Mouse (Mus musculus) liver, postnatal 0 days (tissue): ENCODE data around the gene Pycard. TPM values are rescaled to one million over a fixed set of nuclear protein-coding genes. Genes with fewer than 3 reads are reported as not detected.
A peak's percentile ranks its signal among the peaks of the same experiment; 100 is the strongest.
"Not testable (repeated sequence)": the region's sequence is repeated elsewhere in the genome, so short reads cannot be mapped to it uniquely, and the experiment has no call there.

Source experiments
- ATAC-seq: fragments of 200-750 bp; cut with Nextera tagmentation; 2 replicates; pipeline ENCODE4 v1.8.0; 2017; ENCODE audit warnings: mild to moderate bottlenecking, moderate library complexity
- DNase-seq: peaks from one replicate; pipeline ENCODE4 v3.0.0-alpha.2; 2016
- H3K27ac ChIP-seq: fragments of 300-500 bp; sonication (generic); 2 replicates; pipeline ENCODE4 v1.5.1; 2014; ENCODE audit warnings: antibody characterized with exemption, moderate library complexity, mild to moderate bottlenecking, low read depth
- H3K27me3 ChIP-seq: fragments of 300-500 bp; sonication (generic); 2 replicates; pipeline ENCODE4 v1.6.1; 2014; ENCODE audit warnings: low read length, control low read depth, mixed read lengths; ENCODE audit not compliant: insufficient read depth
- H3K36me3 ChIP-seq: fragments of 300-500 bp; sonication (generic); replicated peaks from 2 replicates; pipeline ENCODE4 v1.6.1; 2014; ENCODE audit warnings: mild to moderate bottlenecking, control low read depth, low read length, moderate library complexity, mixed read lengths; ENCODE audit not compliant: insufficient read depth
- H3K4me1 ChIP-seq: fragments of 300-500 bp; sonication (generic); 2 replicates; pipeline ENCODE4 v1.6.1; 2014; ENCODE audit warnings: antibody characterized with exemption, mild to moderate bottlenecking, control low read depth; ENCODE audit not compliant: insufficient read depth
- H3K4me2 ChIP-seq: fragments of 300-500 bp; sonication (generic); 2 replicates; pipeline ENCODE4 v1.6.1; 2014; ENCODE audit warnings: low read depth, mild to moderate bottlenecking, low read length, moderate library complexity, mixed read lengths
- H3K4me3 ChIP-seq: fragments of 300-500 bp; sonication (generic); 2 replicates; pipeline ENCODE4 v1.5.1; 2014; ENCODE audit warnings: low read depth, low read length
- H3K9ac ChIP-seq: fragments of 300-500 bp; sonication (generic); replicated peaks from 2 replicates; pipeline ENCODE4 v1.6.1; 2014; ENCODE audit warnings: mild to moderate bottlenecking, moderate library complexity
- H3K9me3 ChIP-seq: fragments of 300-500 bp; sonication (generic); 2 replicates; pipeline ENCODE4 v1.6.1; 2016; ENCODE audit warnings: mild to moderate bottlenecking, control low read depth, low read length, mixed read lengths
- CTCF ChIP-seq: sonication (generic); IDR thresholded peaks from 2 replicates; pipeline ENCODE4 v1.5.1; 2016; ENCODE audit warnings: antibody characterized with exemption, low read depth
- EP300 ChIP-seq: IDR thresholded peaks from 2 replicates; pipeline ENCODE4 v1.6.1; 2016; ENCODE audit warnings: antibody characterized with exemption, low read depth, mild to moderate bottlenecking
- WGBS: fragments of 180-500 bp; shearing (Covaris S2); extraction: QIAGEN DNeasy Blood & Tissue Kit; methylation state at CpG from one replicate; pipeline ENCODE4 v1.1.7; 2014; ENCODE audit not compliant: insufficient replicate concordance; 5-methylcytosine and 5-hydroxymethylcytosine counted together
- polyA plus RNA-seq: library from polyadenylated mRNA; unstranded; fragments of >200 nt; fragmentation: Nextera tagmentation; extraction: Ambion mirVana; gene quantifications from 2 replicates; pipeline ENCODE4 v1.2.1, GENCODE M21; 2015

Gene Pycard
- polyA plus RNA-seq, 1 experiment from 2014 or later: 25.8 TPM

DNA sequence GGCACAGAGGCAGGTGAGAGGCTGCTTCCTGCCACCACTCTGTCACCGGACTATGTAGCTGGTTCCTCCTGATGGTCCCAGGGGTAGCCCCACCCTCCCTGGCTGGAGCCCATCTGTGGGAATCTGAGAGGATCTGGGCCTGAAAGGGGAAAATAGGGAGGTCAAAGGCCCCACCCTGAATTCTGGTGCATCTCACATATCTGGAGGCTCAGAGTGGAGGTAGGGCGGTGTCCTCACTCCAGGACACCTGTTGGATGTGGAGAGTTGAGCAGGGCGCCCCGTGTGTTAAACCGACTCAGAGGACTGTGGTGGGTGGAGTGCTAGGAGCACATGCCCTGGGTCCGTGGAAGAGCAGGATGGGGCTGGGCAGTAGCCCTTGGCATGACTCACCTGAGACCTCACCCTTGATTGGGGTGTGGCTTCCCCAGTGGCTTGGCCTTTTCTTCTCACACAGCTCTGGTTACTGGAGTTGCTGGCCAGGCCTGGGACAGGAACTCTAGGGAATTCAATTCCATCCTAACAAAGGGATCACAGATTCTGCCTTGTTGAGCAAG lies 47.1 kb downstream of the Pycard start, which contains the start of gene Prss36:
TSS of gene Prss36 (minus strand) at position 256 of the 554 bp plus-strand sequence.
- Histone ChIP-seq H3K4me2 (no peak within 1 kb of the TSS), H3K9ac (no peak within 1 kb of the TSS), H3K4me1 (no peaks in the 10 kb centered on the region), H3K4me3 (no peak within 1 kb of the TSS), H3K36me3 (no peaks in the 10 kb centered on the region), H3K9me3 (no peaks in the 10 kb centered on the region), H3K27ac (no peak within 1 kb of the TSS), H3K27me3 (peaks cover 12% of the 10 kb centered on the region; the same call in 1 of the 2 replicates)
- ATAC-seq (no peak), DNase-seq (no peak)
- TF ChIP-seq EP300: no peak
- no peak for TF ChIP-seq CTCF
- WGBS: 73% methylated on average over 6 of the region's 6 CpGs

- TF ChIP-seq EP300 (no peak), CTCF (no peak)
- 19% methylated on average over 23 of the region's 23 CpGs for WGBS
- ATAC-seq (no peak), DNase-seq (peak; percentile 13)
- H3K36me3 ChIP-seq: no peaks in the 10 kb centered on the region
- H3K27me3 ChIP-seq: peaks cover 12% of the 10 kb centered on the region; the same call in 1 of the 2 replicates
- no peak overlapping the region for H3K4me2 ChIP-seq
- no peak overlapping the region for H3K27ac ChIP-seq
- H3K9ac ChIP-seq: no peak overlapping the region
- H3K4me3 ChIP-seq: no peak overlapping the region
- H3K9me3 ChIP-seq: no peaks in the 10 kb centered on the region
- no peaks in the 10 kb centered on the region for H3K4me1 ChIP-seq
Observed at GRCm38 (mm10) chr7:127944614-127945013, 49.1 kb downstream of the Pycard start.

- H3K4me2 ChIP-seq, DNase-seq, H3K4me3 ChIP-seq, ATAC-seq, H3K9ac ChIP-seq, H3K36me3 ChIP-seq, H3K9me3 ChIP-seq, H3K4me1 ChIP-seq, H3K27ac ChIP-seq: not testable (repeated sequence)
- TF ChIP-seq CTCF: peak; percentile 36
- peaks cover 12% of the 10 kb centered on the region; the same call in 1 of the 2 replicates for H3K27me3 ChIP-seq
- 43% methylated on average over 2 of the region's 2 CpGs for WGBS
Observed at GRCm38 (mm10) chr7:127942097-127942496, 51.6 kb downstream of the Pycard start.

Other genes with a start within 250 kb of the Pycard start
- gene Fbxl19, start 249.3 kb downstream of the Pycard start, polyA plus RNA-seq: 1.6 and 1.9 TPM in 2 replicates
- 19.2 and 21.1 TPM in 2 replicates for gene Orai3, start 224.1 kb downstream of the Pycard start, polyA plus RNA-seq
- gene Setd1a, start 217.2 kb downstream of the Pycard start, polyA plus RNA-seq: 5.5 and 7.3 TPM in 2 replicates
- 0.26 TPM in 1 of 2 replicates, not detected in the other for gene Gm49388, start 208.3 kb downstream of the Pycard start, polyA plus RNA-seq
- gene Hsd3b7, start 193.3 kb downstream of the Pycard start, polyA plus RNA-seq: 218 and 224 TPM in 2 replicates
- 15.8 and 17.5 TPM in 2 replicates for gene Stx4a, start 169.6 kb downstream of the Pycard start, polyA plus RNA-seq
- gene Stx1b, start 169.3 kb downstream of the Pycard start, polyA plus RNA-seq: 0.18 and 0.48 TPM in 2 replicates
- gene Zfp646, start 117.6 kb downstream of the Pycard start, polyA plus RNA-seq: 2.7 and 2.8 TPM in 2 replicates
- gene Zfp668, start 117.0 kb downstream of the Pycard start, polyA plus RNA-seq: 3.7 and 4.5 TPM in 2 replicates
- gene Prss53, start 102.9 kb downstream of the Pycard start, polyA plus RNA-seq: 0.39 and 0.43 TPM in 2 replicates
- gene Gm21974, start 98.4 kb downstream of the Pycard start, polyA plus RNA-seq: not detected in 2 replicates
- 513 and 556 TPM in 2 replicates for gene Vkorc1, start 98.2 kb downstream of the Pycard start, polyA plus RNA-seq
- 30.5 and 32.5 TPM in 2 replicates for gene Bckdk, start 89.8 kb downstream of the Pycard start, polyA plus RNA-seq
- gene Kat8, start 81.4 kb downstream of the Pycard start, polyA plus RNA-seq: 12.5 and 13.2 TPM in 2 replicates
- gene Prss8, start 63.8 kb downstream of the Pycard start, polyA plus RNA-seq: 13.7 and 15.2 TPM in 2 replicates
- 3.3 and 4.5 TPM in 2 replicates for gene Prss36, start 47.1 kb downstream of the Pycard start, polyA plus RNA-seq
- 94.5 and 99.2 TPM in 2 replicates for gene Fus, start 26.4 kb downstream of the Pycard start, polyA plus RNA-seq
- 0.12 TPM in 1 of 2 replicates, not detected in the other for gene Trim72, start 10.1 kb upstream of the Pycard start, polyA plus RNA-seq
- gene Itgam, start 68.8 kb upstream of the Pycard start, polyA plus RNA-seq: 5.1 and 6.1 TPM in 2 replicates
- gene Gm49368, start 68.8 kb upstream of the Pycard start, polyA plus RNA-seq: 0.51 TPM in 1 of 2 replicates, not detected in the other
- gene Itgax, start 135.7 kb upstream of the Pycard start, polyA plus RNA-seq: 0.26 and 0.34 TPM in 2 replicates
- 0.28 and 0.31 TPM in 2 replicates for gene Itgad, start 160.5 kb upstream of the Pycard start, polyA plus RNA-seq
- gene Cox6a2, start 212.5 kb upstream of the Pycard start, polyA plus RNA-seq: 1.1 and 15.6 TPM in 2 replicates
- gene Armc5, start 243.5 kb upstream of the Pycard start, polyA plus RNA-seq: 5.4 and 5.6 TPM in 2 replicates
- 1.7 and 2.2 TPM in 2 replicates for gene 9130023H24Rik, start 244.2 kb upstream of the Pycard start, polyA plus RNA-seq